Mouse (Mus musculus): ENCODE data around the gene Cfap61. TPM values are rescaled to one million over a fixed set of nuclear protein-coding genes. Genes with fewer than 3 reads are reported as not detected.

Gene Cfap61
- polyA plus RNA-seq, 1 experiment from 2014 or later: 2.3 TPM

DNA sequence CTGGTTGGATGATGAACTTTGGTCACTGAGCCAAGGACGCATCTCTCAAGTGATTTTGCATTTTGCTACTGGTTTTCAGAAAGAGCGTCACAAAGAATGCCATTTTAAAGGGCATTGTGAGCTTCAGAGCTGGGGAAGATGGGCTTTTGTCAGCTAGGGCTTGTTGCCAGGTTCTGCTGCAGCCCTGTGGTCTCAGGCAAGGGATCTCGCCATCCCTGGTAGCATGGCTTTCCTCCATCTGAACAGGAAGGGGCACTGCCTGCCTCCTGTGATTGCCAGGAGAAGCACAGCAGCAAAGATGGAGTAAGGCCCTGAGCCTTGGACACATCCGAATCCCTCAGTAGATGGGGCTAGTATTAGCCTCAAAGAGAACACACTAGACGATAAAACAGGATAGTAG is 27.3 kb downstream of the Cfap61 start:
- H3K36me3 ChIP-seq (ENCODE audit: control insufficient read depth, insufficient read depth, low read length): no peaks in the 10 kb centered on the region

DNA sequence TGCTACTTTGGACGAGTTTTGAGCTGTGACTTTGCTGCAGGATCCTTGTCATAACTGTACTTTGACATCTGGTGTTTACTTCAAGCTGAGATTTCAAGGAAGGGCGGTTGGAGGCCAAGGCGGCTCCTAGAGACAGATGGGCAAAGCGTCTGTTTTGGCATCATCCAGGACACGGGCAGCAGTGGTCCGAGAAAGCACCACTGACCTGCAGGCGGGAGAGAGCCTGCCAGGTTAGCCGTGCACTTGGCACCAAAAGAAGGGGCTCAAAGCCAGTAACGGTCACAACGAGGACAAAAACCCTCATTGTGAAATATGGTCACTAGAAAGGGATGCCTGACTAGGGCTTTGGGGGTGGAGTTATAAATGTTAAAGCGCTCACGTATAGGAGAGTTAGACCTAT is 36.2 kb downstream of the Cfap61 start:
- no peak overlapping the region for H3K9ac ChIP-seq (ENCODE audit: low read length)
- H3K27ac ChIP-seq (ENCODE audit: low read length): no peak overlapping the region
- 72% methylated on average over 12 of the region's 12 CpGs for WGBS
- no peaks in the 10 kb centered on the region for H3K4me1 ChIP-seq (replicated peaks; ENCODE audit: control insufficient read depth, insufficient read depth, low read length)
- no peaks in the 10 kb centered on the region for H3K9me3 ChIP-seq (ENCODE audit: control insufficient read depth, low read length)
- H3K4me2 ChIP-seq (ENCODE audit: low read depth, low read length): no peak overlapping the region
- no peaks in the 10 kb centered on the region for H3K27me3 ChIP-seq (ENCODE audit: control insufficient read depth, insufficient read depth, low read depth, low read length)
- no peak for ATAC-seq (ENCODE audit: low read depth)
- H3K4me3 ChIP-seq (ENCODE audit: low read length): no peak overlapping the region
- no peaks in the 10 kb centered on the region for H3K36me3 ChIP-seq (ENCODE audit: control insufficient read depth, insufficient read depth, low read length)

More for the DNA sequence above, 27.3 kb downstream of the Cfap61 start:
- H3K4me2 ChIP-seq (ENCODE audit: low read depth, low read length): no peak overlapping the region
- H3K9ac ChIP-seq (ENCODE audit: low read length): no peak overlapping the region
- 72% methylated on average over 5 of the region's 5 CpGs for WGBS
- no peaks in the 10 kb centered on the region for H3K27me3 ChIP-seq (ENCODE audit: control insufficient read depth, insufficient read depth, low read depth, low read length)
- no peak for ATAC-seq (ENCODE audit: low read depth)
- H3K4me3 ChIP-seq (ENCODE audit: low read length): no peak overlapping the region
- no peaks in the 10 kb centered on the region for H3K4me1 ChIP-seq (replicated peaks; ENCODE audit: control insufficient read depth, insufficient read depth, low read length)
- H3K9me3 ChIP-seq (ENCODE audit: control insufficient read depth, low read length): no peaks in the 10 kb centered on the region
- no peak overlapping the region for H3K27ac ChIP-seq (ENCODE audit: low read length)

DNA sequence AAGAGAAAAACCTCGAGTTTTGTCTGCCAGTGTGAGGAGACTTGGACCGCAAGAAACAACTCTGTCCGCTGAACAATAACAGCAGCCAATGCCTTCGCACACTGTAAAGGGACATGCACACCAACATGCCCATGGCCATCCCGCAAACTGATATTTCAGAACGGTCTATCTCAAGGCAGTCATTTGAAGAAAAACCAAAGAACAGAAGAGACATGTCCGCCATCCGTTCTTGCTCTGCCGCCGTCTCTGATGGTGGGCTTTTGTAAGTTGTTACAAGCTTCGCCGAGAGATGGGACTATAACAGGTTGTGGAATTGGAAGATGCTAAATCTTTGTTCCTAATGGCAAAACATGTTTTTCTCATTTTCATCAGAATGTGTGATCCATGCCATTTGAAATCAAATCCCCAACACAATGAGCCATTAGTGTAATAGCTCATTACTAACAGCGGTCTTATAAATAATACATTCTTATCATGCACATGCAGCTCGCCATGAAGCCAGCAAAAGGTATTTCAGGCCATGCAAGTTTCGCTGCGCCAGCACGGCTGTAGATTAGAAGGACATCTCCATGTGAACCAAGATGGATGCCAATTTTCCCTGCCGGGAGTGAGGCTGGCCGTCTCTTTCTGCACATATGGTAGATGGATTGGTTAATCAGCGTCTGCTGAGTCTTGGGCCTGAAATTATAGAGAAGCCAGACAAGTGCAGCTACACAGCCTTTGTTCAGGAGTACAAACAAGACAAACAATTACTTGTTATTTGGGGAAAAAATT is 36.8 kb downstream of the Cfap61 start:
- H3K4me2 ChIP-seq (ENCODE audit: low read depth, low read length): no peak overlapping the region
- H3K27me3 ChIP-seq (ENCODE audit: control insufficient read depth, insufficient read depth, low read depth, low read length): no peaks in the 10 kb centered on the region
- no peak for ATAC-seq (ENCODE audit: low read depth)
- no peak overlapping the region for H3K9ac ChIP-seq (ENCODE audit: low read length)
- no peak overlapping the region for H3K27ac ChIP-seq (ENCODE audit: low read length)
- H3K4me1 ChIP-seq (replicated peaks; ENCODE audit: control insufficient read depth, insufficient read depth, low read length): no peaks in the 10 kb centered on the region
- no peaks in the 10 kb centered on the region for H3K9me3 ChIP-seq (ENCODE audit: control insufficient read depth, low read length)
- no peak overlapping the region for H3K4me3 ChIP-seq (ENCODE audit: low read length)
- WGBS: 87% methylated on average over 20 of the region's 20 CpGs
- H3K36me3 ChIP-seq (ENCODE audit: control insufficient read depth, insufficient read depth, low read length): no peaks in the 10 kb centered on the region

DNA sequence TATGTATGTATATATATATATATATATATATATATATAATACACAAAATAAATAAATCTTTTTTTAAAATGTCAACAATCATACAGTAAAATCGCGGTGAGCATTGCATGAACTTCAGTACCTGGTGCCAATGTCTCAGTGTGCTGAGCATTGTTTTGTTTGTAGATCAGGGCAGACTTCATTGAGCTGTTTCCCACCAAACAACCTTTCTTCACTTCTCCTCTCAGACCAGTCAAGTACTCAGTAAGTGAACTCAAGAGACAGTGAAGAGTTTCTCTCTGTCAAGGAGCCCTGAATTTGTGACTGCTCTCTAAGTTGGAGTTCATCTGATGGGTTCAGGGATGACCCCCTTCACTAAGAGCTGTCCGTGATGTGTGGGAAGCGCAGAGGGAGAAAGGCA is 38.0 kb downstream of the Cfap61 start:
- Histone ChIP-seq H3K4me3 (ENCODE audit: low read length) (no peak overlapping the region), H3K9me3 (ENCODE audit: control insufficient read depth, low read length) (no peaks in the 10 kb centered on the region), H3K4me1 (replicated peaks; ENCODE audit: control insufficient read depth, insufficient read depth, low read length) (no peaks in the 10 kb centered on the region), H3K27me3 (ENCODE audit: control insufficient read depth, insufficient read depth, low read depth, low read length) (no peaks in the 10 kb centered on the region), H3K36me3 (ENCODE audit: control insufficient read depth, insufficient read depth, low read length) (no peaks in the 10 kb centered on the region), H3K9ac (ENCODE audit: low read length) (no peak overlapping the region), H3K4me2 (ENCODE audit: low read depth, low read length) (no peak overlapping the region), H3K27ac (ENCODE audit: low read length) (no peak overlapping the region)
- WGBS: 87% methylated on average over 4 of the region's 4 CpGs
- no peak for ATAC-seq (ENCODE audit: low read depth)

DNA sequence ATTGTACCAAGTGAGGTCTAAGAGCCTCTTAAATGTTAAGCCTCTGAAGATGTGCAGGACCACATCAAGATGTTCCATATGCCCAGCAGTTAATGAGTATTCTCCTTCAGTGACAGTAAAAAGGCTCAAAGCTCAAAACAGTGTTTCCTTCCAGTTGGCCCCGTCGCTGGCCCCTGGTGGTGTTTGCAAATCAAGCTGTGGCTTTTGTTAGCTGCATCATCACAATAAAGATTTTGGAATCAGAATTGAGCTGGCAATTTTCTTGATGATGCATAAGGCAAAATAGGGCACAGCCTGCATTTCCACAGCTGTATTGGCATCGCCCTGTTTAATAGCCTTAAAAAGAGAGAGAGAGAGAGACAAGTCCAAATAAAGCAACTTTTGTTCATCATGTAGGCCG is 45.0 kb downstream of the Cfap61 start:
- no peak overlapping the region for H3K9ac ChIP-seq (ENCODE audit: low read length)
- no peak overlapping the region for H3K4me2 ChIP-seq (ENCODE audit: low read depth, low read length)
- H3K27me3 ChIP-seq (ENCODE audit: control insufficient read depth, insufficient read depth, low read depth, low read length): no peaks in the 10 kb centered on the region
- H3K27ac ChIP-seq (ENCODE audit: low read length): no peak overlapping the region
- H3K4me1 ChIP-seq (replicated peaks; ENCODE audit: control insufficient read depth, insufficient read depth, low read length): no peaks in the 10 kb centered on the region
- no peaks in the 10 kb centered on the region for H3K9me3 ChIP-seq (ENCODE audit: control insufficient read depth, low read length)
- no peak for ATAC-seq (ENCODE audit: low read depth)
- 75% methylated on average over 4 of the region's 4 CpGs for WGBS
- no peak overlapping the region for H3K4me3 ChIP-seq (ENCODE audit: low read length)
- no peaks in the 10 kb centered on the region for H3K36me3 ChIP-seq (ENCODE audit: control insufficient read depth, insufficient read depth, low read length)

DNA sequence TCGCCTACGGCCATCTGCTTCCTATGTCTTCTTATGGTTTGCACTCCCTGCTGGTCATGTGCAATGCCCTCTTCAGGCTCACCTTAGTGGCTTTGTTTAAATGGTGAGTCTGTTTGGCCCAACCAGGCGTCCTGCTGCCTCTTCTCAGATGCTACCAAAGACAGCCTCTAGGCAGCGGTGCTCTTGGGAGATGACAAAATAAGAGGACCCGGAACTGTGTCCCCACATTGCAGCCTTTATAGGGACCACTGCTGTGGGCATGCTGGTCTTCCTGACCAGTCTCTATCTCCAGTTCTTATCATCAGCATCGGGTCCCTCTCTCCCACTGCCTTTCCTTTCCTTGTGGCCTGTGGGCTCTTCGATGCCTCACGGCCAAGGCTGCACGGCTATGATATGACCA is 46.3 kb downstream of the Cfap61 start:
- no peak overlapping the region for H3K4me3 ChIP-seq (ENCODE audit: low read length)
- no peak for ATAC-seq (ENCODE audit: low read depth)
- no peaks in the 10 kb centered on the region for H3K36me3 ChIP-seq (ENCODE audit: control insufficient read depth, insufficient read depth, low read length)
- H3K9ac ChIP-seq (ENCODE audit: low read length): no peak overlapping the region
- WGBS: 78% methylated on average over 9 of the region's 9 CpGs
- H3K4me2 ChIP-seq (ENCODE audit: low read depth, low read length): no peak overlapping the region
- no peaks in the 10 kb centered on the region for H3K4me1 ChIP-seq (replicated peaks; ENCODE audit: control insufficient read depth, insufficient read depth, low read length)
- no peaks in the 10 kb centered on the region for H3K9me3 ChIP-seq (ENCODE audit: control insufficient read depth, low read length)
- H3K27me3 ChIP-seq (ENCODE audit: control insufficient read depth, insufficient read depth, low read depth, low read length): no peaks in the 10 kb centered on the region
- H3K27ac ChIP-seq (ENCODE audit: low read length): no peak overlapping the region

DNA sequence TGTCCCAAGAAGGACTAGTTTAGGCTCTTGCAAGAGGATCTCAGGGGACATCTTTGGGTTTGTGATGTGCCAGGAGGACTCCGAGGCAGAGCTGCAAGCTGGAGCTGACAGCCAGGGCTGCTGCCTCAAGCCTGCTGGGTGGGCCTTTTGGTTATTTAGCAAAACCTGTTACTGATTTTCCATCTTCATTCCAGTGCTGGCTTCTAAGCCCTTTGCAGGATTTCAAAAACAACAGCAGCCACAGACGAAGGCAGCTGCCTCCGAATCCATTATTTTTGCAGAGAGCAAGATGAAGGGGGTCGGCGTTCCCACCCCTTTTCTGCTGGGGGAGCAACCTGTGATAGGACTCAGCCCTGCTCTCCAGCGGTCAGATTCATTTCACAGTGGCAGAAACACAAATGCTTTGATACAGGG is 47.1 kb downstream of the Cfap61 start:
- H3K4me3 ChIP-seq (ENCODE audit: low read length): no peak overlapping the region
- H3K9me3 ChIP-seq (ENCODE audit: control insufficient read depth, low read length): no peaks in the 10 kb centered on the region
- H3K27me3 ChIP-seq (ENCODE audit: control insufficient read depth, insufficient read depth, low read depth, low read length): no peaks in the 10 kb centered on the region
- H3K9ac ChIP-seq (ENCODE audit: low read length): no peak overlapping the region
- no peak overlapping the region for H3K27ac ChIP-seq (ENCODE audit: low read length)
- no peak for ATAC-seq (ENCODE audit: low read depth)
- no peak overlapping the region for H3K4me2 ChIP-seq (ENCODE audit: low read depth, low read length)
- H3K4me1 ChIP-seq (replicated peaks; ENCODE audit: control insufficient read depth, insufficient read depth, low read length): no peaks in the 10 kb centered on the region
- WGBS: 42% methylated on average over 6 of the region's 6 CpGs
- no peaks in the 10 kb centered on the region for H3K36me3 ChIP-seq (ENCODE audit: control insufficient read depth, insufficient read depth, low read length)

DNA sequence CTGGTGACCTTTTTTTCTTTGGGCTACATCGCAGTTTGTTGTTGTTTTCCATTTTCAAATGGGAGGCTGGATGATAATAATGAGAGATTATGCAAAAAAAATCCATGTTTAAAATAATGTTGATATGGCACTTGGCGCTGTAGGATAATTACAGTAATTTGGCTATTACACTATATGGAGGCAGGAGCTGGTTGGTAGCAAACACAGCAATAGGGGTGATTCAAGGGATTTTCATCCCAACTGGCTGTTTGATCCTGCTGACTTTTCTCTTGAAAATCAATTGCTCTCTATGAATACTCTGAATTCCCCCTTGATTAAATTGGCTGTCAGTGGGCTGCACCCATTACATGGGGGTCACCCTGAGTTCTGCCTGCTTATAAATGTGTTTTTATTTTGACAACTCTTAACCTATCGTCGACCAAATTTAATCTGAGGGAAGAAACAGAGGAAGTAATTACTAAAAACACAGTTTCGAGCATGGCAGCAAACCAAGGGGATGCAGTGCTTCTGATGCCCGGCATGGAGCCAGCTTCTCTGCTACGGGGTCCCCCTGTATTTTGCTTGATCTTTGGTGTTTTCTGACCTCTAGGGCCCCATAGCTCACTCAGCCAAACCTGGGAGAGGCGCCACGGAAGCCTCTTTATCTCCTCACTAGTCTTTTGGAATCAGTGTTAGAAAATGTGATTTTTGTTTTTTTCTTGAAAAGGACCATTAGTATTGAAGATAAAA is 47.9 kb downstream of the Cfap61 start:
- no peaks in the 10 kb centered on the region for H3K27me3 ChIP-seq (ENCODE audit: control insufficient read depth, insufficient read depth, low read depth, low read length)
- H3K9me3 ChIP-seq (ENCODE audit: control insufficient read depth, low read length): no peaks in the 10 kb centered on the region
- ATAC-seq (ENCODE audit: low read depth): no peak
- 65% methylated on average over 9 of the region's 9 CpGs for WGBS
- no peak overlapping the region for H3K9ac ChIP-seq (ENCODE audit: low read length)
- no peaks in the 10 kb centered on the region for H3K36me3 ChIP-seq (ENCODE audit: control insufficient read depth, insufficient read depth, low read length)
- H3K4me3 ChIP-seq (ENCODE audit: low read length): no peak overlapping the region
- no peaks in the 10 kb centered on the region for H3K4me1 ChIP-seq (replicated peaks; ENCODE audit: control insufficient read depth, insufficient read depth, low read length)
- H3K27ac ChIP-seq (ENCODE audit: low read length): no peak overlapping the region
- H3K4me2 ChIP-seq (ENCODE audit: low read depth, low read length): no peak overlapping the region

DNA sequence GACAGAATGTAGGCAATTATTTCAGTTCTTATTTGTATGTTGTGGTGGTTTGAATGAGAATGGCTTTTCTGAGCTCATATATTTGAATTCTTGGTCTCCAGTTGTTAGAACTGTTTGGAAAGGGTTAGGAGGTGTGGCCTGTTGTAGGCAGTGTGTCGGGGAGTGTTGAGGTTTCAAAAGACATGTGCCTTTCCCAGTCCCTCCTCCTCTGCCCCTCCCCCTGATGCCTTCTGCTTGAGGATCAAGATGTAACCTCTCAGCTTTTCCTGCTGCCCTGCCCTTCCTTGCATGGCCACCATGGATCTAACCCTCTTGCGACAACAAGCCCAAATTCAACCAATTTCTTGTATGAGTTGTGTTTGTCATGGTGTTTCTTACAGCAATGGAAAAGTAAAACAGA is 53.2 kb downstream of the Cfap61 start:
- Histone ChIP-seq H3K4me3 (ENCODE audit: low read length) (no peak overlapping the region), H3K27ac (ENCODE audit: low read length) (no peak overlapping the region), H3K4me1 (replicated peaks; ENCODE audit: control insufficient read depth, insufficient read depth, low read length) (no peaks in the 10 kb centered on the region), H3K9ac (ENCODE audit: low read length) (no peak overlapping the region), H3K36me3 (ENCODE audit: control insufficient read depth, insufficient read depth, low read length) (no peaks in the 10 kb centered on the region), H3K4me2 (ENCODE audit: low read depth, low read length) (no peak overlapping the region), H3K27me3 (ENCODE audit: control insufficient read depth, insufficient read depth, low read depth, low read length) (no peaks in the 10 kb centered on the region), H3K9me3 (ENCODE audit: control insufficient read depth, low read length) (no peaks in the 10 kb centered on the region)
- 67% methylated on average over 2 of the region's 2 CpGs for WGBS
- no peak for ATAC-seq (ENCODE audit: low read depth)

Measured in lung, embryonic 16.5 days (tissue).